Mouse (Mus musculus) CH12.LX (cell line): Measurements from ENCODE around the gene Dscaml1. TPM values are rescaled to one million over a fixed set of nuclear protein-coding genes. Genes with fewer than 3 reads are reported as not detected.

Experiments
- DNase-seq: peaks from one replicate; pipeline ENCODE4 v3.0.0-alpha.2; 2013; ENCODE audit errors: extremely low read depth
- H3K27ac ChIP-seq: 2 replicates; pipeline ENCODE4 v1.5.1; 2012; ENCODE audit warnings: low read depth, mild to moderate bottlenecking, control low read depth, moderate library complexity; ENCODE audit not compliant: insufficient read depth
- H3K27me3 ChIP-seq: replicated peaks from 2 replicates; pipeline ENCODE3; 2012; ENCODE audit warnings: inconsistent platforms
- H3K36me3 ChIP-seq, 2 experiments: replicated peaks in 1 of 2; 2 replicates each; pipeline versions ENCODE3 to v1.6.1; 2012; ENCODE audit warnings: inconsistent platforms in 1 of 2, low read length in 1 of 2, mild to moderate bottlenecking in 1 of 2, mixed read lengths in 1 of 2, moderate library complexity in 1 of 2; ENCODE audit not compliant: control insufficient read depth in 1 of 2, insufficient read depth in 1 of 2
- H3K4me1 ChIP-seq, 2 experiments: 2 replicates each; pipeline ENCODE4 v1.6.1; 2012; ENCODE audit warnings: inconsistent platforms in 1 of 2, moderate library complexity in 1 of 2; ENCODE audit not compliant: insufficient read depth in 2 of 2, control insufficient read depth in 1 of 2
- H3K4me2 ChIP-seq: 2 replicates; pipeline ENCODE4 v1.6.1; 2012; ENCODE audit warnings: low read depth, mild to moderate bottlenecking, control low read depth; ENCODE audit not compliant: poor library complexity, insufficient read depth, severe bottlenecking
- H3K4me3 ChIP-seq, 3 experiments: fragments of 150-350 bp in 1 of 3; sonication (generic) in 1 of 3; replicated peaks in 1 of 3; 2 replicates each; pipeline versions ENCODE3 to v1.5.1; 2011 to 2012; ENCODE audit warnings: low read depth in 2 of 3, low read length in 2 of 3, mild to moderate bottlenecking in 2 of 3, moderate library complexity in 2 of 3, control low read depth in 1 of 3, improper control_type of control experiment in 1 of 3, inconsistent platforms in 1 of 3, mixed read lengths in 1 of 3; ENCODE audit not compliant: poor library complexity in 1 of 3
- H3K79me2 ChIP-seq: replicated peaks from 2 replicates; pipeline ENCODE4 v1.6.1; 2012; ENCODE audit warnings: mild to moderate bottlenecking, moderate library complexity; ENCODE audit not compliant: control insufficient read depth, poor library complexity, insufficient read depth, severe bottlenecking; ENCODE audit errors: extremely low read depth
- H3K9ac ChIP-seq: 2 replicates; pipeline ENCODE4 v1.6.1; 2012; ENCODE audit warnings: low read depth, mild to moderate bottlenecking, control low read depth, moderate library complexity; ENCODE audit not compliant: insufficient read depth
- H3K9me3 ChIP-seq: replicated peaks from 2 replicates; pipeline ENCODE3; 2012; ENCODE audit warnings: low read length, inconsistent platforms, mixed read lengths
- BHLHE40 ChIP-seq: IDR thresholded peaks from 2 replicates; pipeline ENCODE4 v1.6.1; 2011; ENCODE audit warnings: mild to moderate bottlenecking, low read depth, low read length, improper control_type of control experiment
- CTCF ChIP-seq, 2 experiments: IDR thresholded peaks in 1 of 2; conservative IDR thresholded peaks in 1 of 2; 2 replicates each; pipeline ENCODE4 v1.5.1; 2011 to 2012; ENCODE audit warnings: low read depth in 2 of 2, low read length in 2 of 2, improper control_type of control experiment in 1 of 2, inconsistent platforms in 1 of 2, mild to moderate bottlenecking in 1 of 2, moderate library complexity in 1 of 2
- EP300 ChIP-seq: IDR thresholded peaks from 2 replicates; pipeline ENCODE4 v1.6.1; 2011; ENCODE audit warnings: low read length, improper control_type of control experiment
- GABPA ChIP-seq: IDR thresholded peaks from 2 replicates; pipeline ENCODE4 v1.6.1; 2012; ENCODE audit warnings: low read depth, low read length, improper control_type of control experiment, inconsistent platforms; ENCODE audit not compliant: insufficient replicate concordance
- JUN ChIP-seq: IDR thresholded peaks from 2 replicates; pipeline ENCODE4 v1.6.1; 2011; ENCODE audit warnings: low read depth, mild to moderate bottlenecking, low read length, improper control_type of control experiment, moderate library complexity; ENCODE audit not compliant: insufficient read depth
- JUND ChIP-seq: conservative IDR thresholded peaks from 2 replicates; pipeline ENCODE4 v1.6.1; 2011; ENCODE audit warnings: low read depth, low read length, improper control_type of control experiment
- KAT2A ChIP-seq: IDR thresholded peaks from 2 replicates; pipeline ENCODE4 v1.6.1; 2012; ENCODE audit warnings: low read length, improper control_type of control experiment, inconsistent platforms; ENCODE audit not compliant: insufficient replicate concordance
- MAFK ChIP-seq: IDR thresholded peaks from 2 replicates; pipeline ENCODE4 v1.6.1; 2011; ENCODE audit warnings: low read length, improper control_type of control experiment; ENCODE audit not compliant: insufficient replicate concordance
- RAD21 ChIP-seq: IDR thresholded peaks from 2 replicates; pipeline ENCODE4 v1.6.1; 2011; ENCODE audit warnings: low read depth, mild to moderate bottlenecking, low read length, improper control_type of control experiment, moderate library complexity
- RCOR1 ChIP-seq: conservative IDR thresholded peaks from 2 replicates; pipeline ENCODE4 v1.6.1; 2012; ENCODE audit warnings: low read depth, mild to moderate bottlenecking, inconsistent platforms, low read length, improper control_type of control experiment
- SIN3A ChIP-seq: IDR thresholded peaks from 2 replicates; pipeline ENCODE4 v1.6.1; 2012; ENCODE audit warnings: low read length, improper control_type of control experiment, inconsistent platforms
- SMC3 ChIP-seq: IDR thresholded peaks from 2 replicates; pipeline ENCODE4 v1.6.1; 2011; ENCODE audit warnings: low read depth, low read length, improper control_type of control experiment
- TBP ChIP-seq: conservative IDR thresholded peaks from 2 replicates; pipeline ENCODE4 v1.6.1; 2011; ENCODE audit warnings: low read depth, low read length, improper control_type of control experiment
- dilution Hi-C: fragments of 300-500 bp; cut with MboI; formaldehyde crosslinking; loops from 2 replicates; pipeline ENCODE4 v1.14.3; 2020; ENCODE audit warnings: low sequenced_read_pairs; ENCODE audit not compliant: extremely low pct_unique_long_range_greater_than_20kb, extremely low pct_ligation_motif_present
- in situ Hi-C: fragments of 300-500 bp; cut with MboI; formaldehyde crosslinking; loops from 3 replicates; pipeline ENCODE4 v1.14.3; 2019; ENCODE audit warnings: low sequenced_read_pairs, low pct_ligation_motif_present, low pct_unique_long_range_greater_than_20kb, mixed read lengths
- polyA plus RNA-seq: library from polyadenylated mRNA; unstranded; fragments of >175 nt; gene quantifications from 2 replicates; pipeline ENCODE4 v1.2.1, GENCODE M21; 2012; ENCODE audit warnings: low read depth; ENCODE audit not compliant: insufficient read length
- total RNA-seq, 2 experiments: library from RNA; depleted of rRNA; stranded (reverse); fragments of 300-350 nt in 1 of 2; fragments of >200 nt in 1 of 2; gene quantifications; 2 replicates each; pipeline ENCODE4 v1.2.3; 2012 to 2014

Gene Dscaml1
- total and polyA plus RNA-seq, 3 experiments: not detected

GRCm38 (mm10) chr9:45739702-45740583 lies 313.5 kb downstream of the Dscaml1 start:
- Histone ChIP-seq H3K27me3 (peaks cover 63% of the 10 kb centered on the region), H3K79me2 (no peaks in the 10 kb centered on the region), H3K27ac (no peak overlapping the region), H3K4me1 (peaks cover 0 to 5% of the 10 kb centered on the region in 2 experiments; a peak in 1 of 4 replicates), H3K9ac (no peak overlapping the region), H3K4me2 (no peak overlapping the region), H3K36me3 (no peaks in the 10 kb centered on the region), H3K4me3 (no peak overlapping the region), H3K9me3 (peaks cover 3% of the 10 kb centered on the region)
- TF ChIP-seq RCOR1 (no peak), KAT2A (no peak), EP300 (no peak), GABPA (no peak), JUN (no peak), TBP (no peak), SIN3A (no peak), MAFK (no peak), JUND (no peak), SMC3 (no peak), RAD21 (no peak)
- DNase-seq: no peak
- in situ Hi-C loops: loop anchor here (10.0 to 25.0 kb wide), 2 partner anchors 325 to 528 kb away; partner anchors contain the start of gene Tmprss4
- dilution Hi-C loops: no loop called here

- DNase-seq: peak; percentile 13
- peaks cover 69% of the 10 kb centered on the region for H3K27me3 ChIP-seq
- no peaks in the 10 kb centered on the region for H3K79me2 ChIP-seq
- no peaks in the 10 kb centered on the region for H3K36me3 ChIP-seq
- in situ Hi-C loops: loop anchor here (10.0 to 25.0 kb wide), 2 partner anchors 326 to 528 kb away; partner anchors contain the start of gene Tmprss4
- peaks cover 3% of the 10 kb centered on the region for H3K9me3 ChIP-seq
- dilution Hi-C loops: no loop called here
- TF ChIP-seq TBP: no peak
- TF ChIP-seq RAD21: peak; percentile 55
- no peak for TF ChIP-seq BHLHE40
- peak; percentile 45 for TF ChIP-seq SMC3
- TF ChIP-seq CTCF (conservative IDR thresholded peaks at IDR 0.05 in 1 of 2, IDR thresholded peaks at IDR 0.05 in 1 of 2; ENCODE audit: low read depth in 2 of 2, low read length in 2 of 2): peak in 1 of 2 experiments; percentile 58; a peak in 2 of 4 replicates
- no peak overlapping the region for H3K4me2 ChIP-seq
- H3K27ac ChIP-seq: no peak overlapping the region
- peaks cover 0 to 5% of the 10 kb centered on the region in 2 experiments; a peak in 1 of 4 replicates for H3K4me1 ChIP-seq
- H3K4me3 ChIP-seq: no peak overlapping the region
- no peak overlapping the region for H3K9ac ChIP-seq
These were observed 314.2 kb downstream of the Dscaml1 start for GRCm38 (mm10) chr9:45740584-45740980.
